Mouse (Mus musculus) heart, embryonic 15.5 days (tissue): ENCODE measurements around the gene Mov10. TPM values are rescaled to one million over a fixed set of nuclear protein-coding genes. Genes with fewer than 3 reads are reported as not detected.
"Not testable (repeated sequence)": the region's sequence is repeated elsewhere in the genome, so short reads cannot be mapped to it uniquely, and the experiment has no call there.

ENCODE experiments used
- ATAC-seq: fragments of 200-750 bp; cut with Nextera tagmentation; replicated peaks from 2 replicates; pipeline ENCODE4 v1.8.0; 2017; ENCODE audit warnings: low read depth, moderate TSS enrichment; ENCODE audit not compliant: insufficient number of reproducible peaks, insufficient read depth, low FRiP score
- H3K27ac ChIP-seq: fragments of 300-500 bp; sonication (generic); 2 replicates; pipeline ENCODE4 v1.5.1; 2015; ENCODE audit warnings: mild to moderate bottlenecking, inconsistent platforms
- H3K27me3 ChIP-seq: fragments of 300-500 bp; sonication (generic); 2 replicates; pipeline ENCODE4 v1.6.1; 2015; ENCODE audit warnings: inconsistent platforms
- H3K36me3 ChIP-seq: fragments of 300-500 bp; sonication (generic); 2 replicates; pipeline ENCODE4 v1.6.1; 2015; ENCODE audit warnings: mild to moderate bottlenecking, inconsistent platforms
- H3K4me1 ChIP-seq: fragments of 300-500 bp; sonication (generic); replicated peaks from 2 replicates; pipeline ENCODE4 v1.6.1; 2015; ENCODE audit warnings: inconsistent platforms
- H3K4me2 ChIP-seq: fragments of 300-500 bp; sonication (generic); 2 replicates; pipeline ENCODE4 v1.6.1; 2015; ENCODE audit warnings: inconsistent platforms, mild to moderate bottlenecking, moderate library complexity
- H3K4me3 ChIP-seq: fragments of 300-500 bp; sonication (generic); 2 replicates; pipeline ENCODE4 v1.5.1; 2015; ENCODE audit warnings: mild to moderate bottlenecking, inconsistent platforms
- H3K9ac ChIP-seq: fragments of 300-500 bp; sonication (generic); 2 replicates; pipeline ENCODE4 v1.6.1; 2015; ENCODE audit warnings: mild to moderate bottlenecking, inconsistent platforms
- H3K9me3 ChIP-seq: fragments of 300-500 bp; sonication (generic); replicated peaks from 2 replicates; pipeline ENCODE4 v1.6.1; 2016; ENCODE audit warnings: inconsistent platforms
- WGBS: fragments of 180-500 bp; shearing (Covaris S2); methylation state at CpG from one replicate; pipeline ENCODE4 v1.1.7; 2015; ENCODE audit warnings: mixed read lengths; 5-methylcytosine and 5-hydroxymethylcytosine counted together
- polyA plus RNA-seq: library from polyadenylated mRNA; unstranded; fragments of >200 nt; fragmentation: Nextera tagmentation; extraction: Ambion mirVana; gene quantifications from 2 replicates; pipeline ENCODE4 v1.2.1, GENCODE M21; 2015

Gene Mov10
- polyA plus RNA-seq, 1 experiment from 2014 or later: 24.4 TPM

DNA sequence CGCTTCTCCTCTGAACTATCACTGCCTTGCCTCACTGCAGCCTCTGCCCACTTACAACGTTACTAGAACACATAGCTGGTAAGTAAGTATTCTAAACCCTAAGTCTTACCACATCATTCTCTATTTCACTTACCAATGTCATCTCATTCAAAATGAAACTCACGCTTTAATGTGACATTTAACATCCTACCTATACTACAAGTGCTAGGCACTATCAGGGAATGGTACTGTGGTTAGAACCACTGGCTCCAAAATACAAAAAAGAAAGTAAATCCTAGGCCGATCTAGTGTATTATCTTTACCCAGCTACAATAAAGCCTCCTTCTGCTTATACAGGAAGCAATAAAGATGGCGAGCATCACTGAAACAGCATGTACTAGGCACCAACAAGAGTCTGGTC lies 22.7 kb upstream of the Mov10 start:
- ATAC-seq: no peak
- no peak overlapping the region for H3K27ac ChIP-seq
- peaks cover 5% of the 10 kb centered on the region; the same call in 1 of the 2 replicates for H3K4me1 ChIP-seq
- H3K36me3 ChIP-seq: peaks cover 57% of the 10 kb centered on the region
- no peak overlapping the region for H3K4me3 ChIP-seq
- no peak overlapping the region for H3K4me2 ChIP-seq
- no peak overlapping the region for H3K9ac ChIP-seq
- no peaks in the 10 kb centered on the region for H3K9me3 ChIP-seq
- H3K27me3 ChIP-seq: no peaks in the 10 kb centered on the region
- 94% methylated on average over 5 of the region's 5 CpGs for WGBS

DNA sequence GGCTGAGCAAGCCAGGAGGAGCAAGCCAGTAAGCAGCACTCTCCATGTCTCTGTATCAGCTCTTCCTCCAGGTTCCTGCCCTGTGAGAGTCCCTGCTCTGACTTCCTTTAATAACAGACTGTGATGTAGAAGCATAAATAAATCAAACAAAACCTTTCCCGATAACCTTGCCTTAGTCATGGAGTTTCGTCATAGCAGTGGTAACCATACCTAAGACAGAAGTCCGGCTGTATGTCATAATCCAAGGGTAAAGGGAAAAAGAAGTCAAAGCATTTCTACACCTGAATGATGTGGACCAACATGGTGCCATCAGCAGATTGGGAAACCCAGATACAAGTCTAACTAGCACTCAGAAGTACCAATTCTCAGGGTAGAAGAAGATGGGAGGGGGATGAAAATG lies 17.4 kb upstream of the Mov10 start:
- Histone ChIP-seq H3K9me3 (no peaks in the 10 kb centered on the region), H3K9ac (no peak overlapping the region), H3K4me1 (peaks cover 5% of the 10 kb centered on the region; the same call in 1 of the 2 replicates), H3K4me2 (no peak overlapping the region), H3K36me3 (peaks cover 59% of the 10 kb centered on the region), H3K4me3 (no peak overlapping the region), H3K27me3 (no peaks in the 10 kb centered on the region), H3K27ac (no peak overlapping the region)
- no peak for ATAC-seq
- WGBS: 95% methylated on average over 3 of the region's 3 CpGs

DNA sequence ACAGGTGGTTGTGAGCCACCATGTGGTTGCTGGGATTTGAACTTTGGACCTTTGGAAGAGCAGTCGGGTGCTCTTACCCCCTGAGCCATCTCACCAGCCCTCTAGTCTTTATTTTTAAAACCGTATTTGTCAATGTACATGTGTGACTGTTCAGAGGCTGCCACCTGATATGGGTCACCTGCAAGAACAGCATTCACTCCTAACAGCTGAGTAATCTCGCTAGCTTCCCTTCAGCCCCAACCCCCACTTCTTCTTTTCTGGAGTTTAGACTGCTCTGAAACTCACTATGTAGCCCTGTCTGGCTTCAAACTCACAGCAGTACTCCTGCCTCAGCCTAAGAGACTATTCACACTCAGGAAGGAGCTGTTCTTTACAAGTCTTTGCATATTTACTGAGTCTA lies 4.0 kb upstream of the Mov10 start:
- H3K4me1 ChIP-seq: peaks cover 27% of the 10 kb centered on the region
- no peak overlapping the region for H3K27ac ChIP-seq
- WGBS: 83% methylated on average over 3 of the region's 3 CpGs
- H3K9ac ChIP-seq: no peak overlapping the region
- no peak for ATAC-seq
- H3K4me3 ChIP-seq: no peak overlapping the region
- no peaks in the 10 kb centered on the region for H3K9me3 ChIP-seq
- peaks cover 22% of the 10 kb centered on the region for H3K36me3 ChIP-seq
- H3K27me3 ChIP-seq: no peaks in the 10 kb centered on the region
- no peak overlapping the region for H3K4me2 ChIP-seq

DNA sequence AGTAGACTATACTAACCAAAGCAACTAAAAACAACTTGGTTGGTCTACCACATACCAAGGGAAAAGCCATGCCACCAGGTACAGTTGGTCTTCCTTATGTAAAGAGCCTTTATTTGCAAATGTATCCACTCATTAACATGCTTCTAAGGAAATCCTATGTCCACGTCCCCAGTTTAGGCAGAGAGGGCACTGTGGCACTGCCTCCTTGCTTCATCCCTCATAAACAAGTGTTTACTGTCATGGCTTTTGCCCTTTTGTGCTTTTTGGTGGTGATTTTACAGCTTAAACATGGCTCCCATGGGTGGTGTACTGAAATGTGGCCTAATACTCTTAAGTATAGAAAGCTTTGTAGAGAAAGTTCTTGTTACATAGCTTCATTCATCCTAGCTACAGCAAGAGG lies 2.1 kb upstream of the Mov10 start:
- Histone ChIP-seq H3K9me3 (no peaks in the 10 kb centered on the region), H3K9ac (no peak overlapping the region), H3K27ac (peak overlapping the region; percentile 96), H3K36me3 (peaks cover 10% of the 10 kb centered on the region), H3K4me1 (peaks cover 43% of the 10 kb centered on the region), H3K27me3 (no peaks in the 10 kb centered on the region), H3K4me2 (no peak overlapping the region), H3K4me3 (no peak overlapping the region)
- 50% methylated on average over 1 of the region's 1 CpGs for WGBS
- no peak for ATAC-seq

DNA sequence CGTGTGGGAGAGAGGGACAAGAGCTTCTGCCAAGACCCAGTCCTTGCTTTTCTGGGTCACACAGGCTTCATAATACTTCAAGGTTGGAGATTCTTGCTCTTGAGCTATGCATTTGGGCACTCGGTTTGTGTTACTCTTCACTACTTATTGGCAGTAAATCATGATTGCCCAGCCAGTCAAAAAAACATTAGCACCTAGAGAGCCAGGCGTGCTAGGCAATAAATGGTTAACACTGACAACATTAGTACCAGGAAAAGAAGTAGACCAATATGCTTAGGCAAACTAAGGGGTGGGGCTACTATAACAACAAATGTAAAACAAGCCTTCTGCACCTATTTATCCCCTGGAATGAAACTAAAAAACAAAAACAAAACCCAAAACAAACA lies 379 bp upstream of the Mov10 start:
- WGBS: 6% methylated on average over 3 of the region's 3 CpGs
- peaks cover 6% of the 10 kb centered on the region; the same call in 1 of the 2 replicates for H3K36me3 ChIP-seq
- H3K4me3 ChIP-seq: peak overlapping the region; percentile 81
- peaks cover 46% of the 10 kb centered on the region for H3K4me1 ChIP-seq
- peak overlapping the region; percentile 94 for H3K9ac ChIP-seq
- no peaks in the 10 kb centered on the region for H3K27me3 ChIP-seq
- H3K9me3 ChIP-seq: no peaks in the 10 kb centered on the region
- no peak for ATAC-seq
- H3K27ac ChIP-seq: peak overlapping the region; percentile 96
- peak overlapping the region; percentile 76 for H3K4me2 ChIP-seq

DNA sequence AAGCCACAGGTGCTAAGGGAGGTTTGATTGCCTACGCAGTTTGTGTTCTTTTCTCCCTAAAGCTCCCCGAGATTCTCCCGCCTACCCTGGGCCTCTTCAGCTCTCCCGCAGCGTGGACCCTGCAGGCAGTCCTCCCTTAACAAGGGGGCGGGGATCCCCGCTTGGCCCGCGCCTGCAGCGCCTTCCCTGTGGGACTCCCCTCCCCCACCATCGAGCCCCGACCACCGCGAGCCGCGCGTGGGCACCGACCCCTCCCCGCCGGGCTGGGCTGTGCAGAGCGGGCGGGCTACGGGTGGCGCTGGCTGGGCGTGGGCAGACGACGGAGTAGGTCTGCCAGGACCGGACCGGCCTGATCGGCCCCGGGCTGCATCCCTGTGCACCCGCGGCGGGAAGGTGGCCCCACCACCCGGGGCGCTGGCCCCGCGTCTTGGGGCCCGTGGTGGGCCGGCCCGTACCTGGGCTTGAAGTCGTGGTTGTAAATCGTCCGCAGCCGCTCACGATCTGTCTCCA lies 827 bp downstream of the Mov10 start:
- Histone ChIP-seq H3K9ac (peak overlapping the region; percentile 94), H3K9me3 (no peaks in the 10 kb centered on the region), H3K4me3 (peak overlapping the region; percentile 81), H3K4me1 (peaks cover 46% of the 10 kb centered on the region), H3K4me2 (peak overlapping the region; percentile 76), H3K27me3 (no peaks in the 10 kb centered on the region), H3K36me3 (peaks cover 6% of the 10 kb centered on the region; the same call in 1 of the 2 replicates), H3K27ac (peak overlapping the region; percentile 96)
- 1% methylated on average over 46 of the region's 46 CpGs for WGBS
- peak; percentile 69 for ATAC-seq

DNA sequence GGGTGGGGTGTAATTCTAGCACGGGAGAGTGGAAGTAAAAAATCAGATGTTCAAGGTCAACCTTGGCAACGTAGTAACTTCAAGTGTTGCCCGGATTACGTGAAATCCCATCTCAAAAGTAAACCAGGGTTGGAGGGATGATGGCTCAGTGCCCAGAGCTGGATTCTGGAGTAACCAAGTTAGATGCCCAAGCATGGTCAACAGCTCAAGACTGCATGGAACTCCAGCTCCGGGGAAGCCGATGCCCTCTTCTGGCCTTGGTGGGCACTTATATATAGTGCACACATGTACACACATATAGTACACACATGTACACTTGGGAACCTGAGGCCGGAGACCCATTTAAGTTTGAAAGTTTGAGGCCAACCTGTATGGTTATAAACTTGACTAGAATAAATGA lies 2.2 kb downstream of the Mov10 start:
- H3K36me3 ChIP-seq: no peaks in the 10 kb centered on the region
- H3K4me3 ChIP-seq: no peak overlapping the region
- H3K4me2 ChIP-seq: no peak overlapping the region
- H3K27me3 ChIP-seq: no peaks in the 10 kb centered on the region
- no peak for ATAC-seq
- H3K9me3 ChIP-seq: no peaks in the 10 kb centered on the region
- no peak overlapping the region for H3K27ac ChIP-seq
- peaks cover 50% of the 10 kb centered on the region for H3K4me1 ChIP-seq
- 92% methylated on average over 7 of the region's 7 CpGs for WGBS
- no peak overlapping the region for H3K9ac ChIP-seq

DNA sequence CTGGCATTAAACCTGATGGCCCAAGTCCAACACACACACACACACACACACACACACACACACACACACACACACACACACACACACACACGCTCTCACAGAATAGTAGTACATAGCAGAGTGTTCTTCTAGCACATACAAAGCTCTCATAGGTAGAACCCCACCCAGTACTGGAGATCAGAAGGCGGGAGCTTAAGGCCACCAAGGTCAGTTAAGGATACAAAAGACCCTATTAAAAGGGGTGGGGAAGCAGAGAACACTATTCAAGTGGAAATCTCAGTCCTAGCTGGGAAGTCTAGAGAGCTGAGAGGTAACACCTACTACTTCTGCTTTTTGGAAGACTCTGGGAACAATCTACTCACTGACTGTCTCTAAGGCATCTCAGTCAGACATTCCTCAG lies 3.0 kb downstream of the Mov10 start:
- no peak for ATAC-seq
- Histone ChIP-seq H3K4me3 (no peak overlapping the region), H3K4me2 (no peak overlapping the region), H3K9me3 (no peaks in the 10 kb centered on the region), H3K27me3 (no peaks in the 10 kb centered on the region), H3K9ac (no peak overlapping the region), H3K4me1 (peaks cover 42% of the 10 kb centered on the region), H3K27ac (no peak overlapping the region), H3K36me3 (no peaks in the 10 kb centered on the region)
- WGBS: 94% methylated on average over 2 of the region's 2 CpGs

DNA sequence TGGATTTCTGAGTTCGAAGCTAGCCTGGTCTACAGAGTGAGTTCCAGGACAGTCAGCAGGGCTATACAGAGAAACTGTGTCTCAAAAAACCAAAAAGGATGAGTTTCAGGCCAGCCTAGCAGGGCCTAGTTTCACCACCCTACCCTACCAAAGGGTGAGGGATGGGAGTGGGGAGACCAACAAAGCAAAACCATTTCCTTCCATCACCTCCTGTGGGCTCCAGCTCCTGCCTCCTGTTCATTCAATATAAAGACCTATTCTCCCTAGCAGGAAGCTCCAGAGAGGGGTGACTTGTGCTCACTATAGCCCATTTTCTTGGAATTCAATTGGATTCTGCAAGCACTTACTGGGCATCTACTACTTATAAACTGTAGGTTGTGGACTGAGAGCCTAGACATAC lies 3.6 kb downstream of the Mov10 start:
- H3K4me2 ChIP-seq: no peak overlapping the region
- no peaks in the 10 kb centered on the region for H3K36me3 ChIP-seq
- no peak for ATAC-seq
- no peaks in the 10 kb centered on the region for H3K9me3 ChIP-seq
- H3K27ac ChIP-seq: no peak overlapping the region
- 96% methylated on average over 1 of the region's 1 CpGs for WGBS
- no peak overlapping the region for H3K4me3 ChIP-seq
- H3K27me3 ChIP-seq: no peaks in the 10 kb centered on the region
- no peak overlapping the region for H3K9ac ChIP-seq
- H3K4me1 ChIP-seq: peaks cover 37% of the 10 kb centered on the region

DNA sequence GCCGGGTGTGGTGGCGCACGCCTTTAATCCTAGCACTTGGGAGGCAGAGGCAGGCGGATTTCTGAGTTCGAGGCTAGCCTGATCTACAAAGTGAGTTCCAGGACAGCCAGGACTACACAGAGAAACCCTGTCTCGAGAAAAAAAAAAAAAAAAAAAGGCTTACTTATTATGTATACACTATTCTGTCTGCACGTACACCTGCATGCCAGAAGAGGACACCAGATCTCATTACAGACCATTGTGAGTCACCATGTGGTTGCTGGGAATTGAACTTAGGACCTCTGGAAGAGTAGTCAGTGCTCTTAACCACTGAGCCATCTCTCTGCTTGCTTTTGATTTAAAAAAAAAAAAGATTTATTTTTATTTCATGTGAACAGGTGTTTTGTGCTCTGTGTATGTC lies 5.1 kb downstream of the Mov10 start:
- not testable (repeated sequence) for H3K36me3 ChIP-seq, H3K9me3 ChIP-seq, H3K27ac ChIP-seq, H3K9ac ChIP-seq, ATAC-seq, H3K4me2 ChIP-seq, H3K27me3 ChIP-seq, H3K4me3 ChIP-seq
- 95% methylated on average over 7 of the region's 7 CpGs for WGBS
- peaks cover 25% of the 10 kb centered on the region for H3K4me1 ChIP-seq

DNA sequence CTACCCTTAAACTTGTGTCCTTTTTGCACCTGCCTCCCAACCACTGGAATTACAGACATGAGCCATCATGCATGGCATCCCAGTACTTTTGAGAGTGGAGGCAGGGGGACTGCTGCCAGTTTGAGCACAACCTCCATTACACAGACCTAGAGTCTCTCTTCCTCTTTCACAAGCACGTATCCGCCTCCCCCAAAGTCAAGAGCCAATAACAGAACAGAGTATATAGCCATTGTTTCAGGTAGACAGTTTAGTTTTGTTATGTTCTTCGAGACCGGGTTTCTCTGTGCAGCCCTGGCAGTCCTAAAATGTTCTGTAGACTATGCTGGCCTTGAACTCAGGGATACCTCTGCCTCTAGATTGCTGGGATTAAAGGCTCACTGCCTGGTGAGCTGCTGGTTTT lies 6.1 kb downstream of the Mov10 start:
- ATAC-seq: no peak
- Histone ChIP-seq H3K9me3 (no peaks in the 10 kb centered on the region), H3K4me2 (no peak overlapping the region), H3K27ac (no peak overlapping the region), H3K4me3 (no peak overlapping the region), H3K4me1 (peaks cover 25% of the 10 kb centered on the region), H3K36me3 (no peaks in the 10 kb centered on the region), H3K9ac (no peak overlapping the region), H3K27me3 (no peaks in the 10 kb centered on the region)
- 86% methylated on average over 4 of the region's 4 CpGs for WGBS

DNA sequence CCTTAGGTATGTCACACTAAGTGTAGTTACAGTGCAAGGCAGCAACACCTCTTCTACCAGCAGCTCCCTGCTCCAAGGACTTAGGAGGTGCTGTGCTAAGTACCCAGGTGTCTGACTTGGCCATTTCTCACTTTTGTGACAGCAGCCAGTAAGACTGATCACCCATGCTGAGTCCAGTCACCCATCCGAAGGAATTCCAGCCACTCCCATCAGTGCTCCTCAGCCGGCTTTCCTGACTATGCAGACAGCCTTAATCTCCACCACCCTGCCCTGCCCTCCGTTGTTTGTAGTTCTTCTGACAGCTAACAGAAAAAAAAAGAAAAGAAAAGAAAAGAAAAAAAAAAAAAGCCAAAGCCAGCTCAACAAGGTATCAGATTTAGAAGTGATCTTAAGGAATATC lies 6.6 kb downstream of the Mov10 start:
- Histone ChIP-seq H3K4me2 (no peak overlapping the region), H3K36me3 (no peaks in the 10 kb centered on the region), H3K9me3 (no peaks in the 10 kb centered on the region), H3K9ac (no peak overlapping the region), H3K27me3 (no peaks in the 10 kb centered on the region), H3K4me3 (no peak overlapping the region), H3K27ac (no peak overlapping the region), H3K4me1 (peaks cover 20% of the 10 kb centered on the region)
- WGBS: 25% methylated on average over 3 of the region's 3 CpGs
- no peak for ATAC-seq
